Mouse (Mus musculus): ENCODE measurements at regions not wholly inside any gene's neighbourhood (a gene's known extent, or its start where the extent isn't known, plus 50 kb on each side); places are given as distances from the start of the nearest gene placed in this dataset.

GRCm38 (mm10) chr9:23535872-23536271 lies 313.0 kb downstream of the Bmper start:
- DNase-seq, result no peak

GRCm38 (mm10) chr9:23538051-23538450 lies 315.2 kb downstream of the Bmper start:
- peak; percentile 41 for DNase-seq

- no peak for DNase-seq
Measured at GRCm38 (mm10) chr9:23551692-23552091, 328.8 kb downstream of the Bmper start.

- DNase-seq, result peak; percentile 26
Measured at GRCm38 (mm10) chr9:23553766-23554165, 330.9 kb downstream of the Bmper start.

GRCm38 (mm10) chr9:23557601-23558000 lies 334.7 kb downstream of the Bmper start:
- no peak for DNase-seq

- no peak for DNase-seq
Measured at GRCm38 (mm10) chr9:23561924-23562323, 339.0 kb downstream of the Bmper start.

- peak; percentile 8 for DNase-seq
Measured at GRCm38 (mm10) chr9:23567081-23567480, 344.2 kb downstream of the Bmper start.

GRCm38 (mm10) chr9:23570150-23570549 lies 347.3 kb downstream of the Bmper start:
- no peak for DNase-seq

- DNase-seq, result no peak
Measured at GRCm38 (mm10) chr9:23576314-23576713, 353.4 kb downstream of the Bmper start.

- DNase-seq, result peak; percentile 5
Measured at GRCm38 (mm10) chr9:23580155-23580554, 357.3 kb downstream of the Bmper start.

- DNase-seq, result peak; percentile 86
Measured at GRCm38 (mm10) chr9:23581039-23581606, 358.2 kb downstream of the Bmper start.

- no peak for DNase-seq
Measured at GRCm38 (mm10) chr9:23584561-23584960, 361.7 kb downstream of the Bmper start.

- no peak for DNase-seq
Measured at GRCm38 (mm10) chr9:23589024-23589423, 366.1 kb downstream of the Bmper start.

- DNase-seq, result no peak
Measured at GRCm38 (mm10) chr9:23591906-23592305, 369.0 kb downstream of the Bmper start.

GRCm38 (mm10) chr9:23600623-23601022 lies 377.7 kb downstream of the Bmper start:
- no peak for DNase-seq

Data from adrenal gland, postnatal 14 days (tissue).